Mouse (Mus musculus) stomach, embryonic 15.5 days (tissue): ENCODE results near the gene Tjp3. TPM values are rescaled to one million over a fixed set of nuclear protein-coding genes. Genes with fewer than 3 reads are reported as not detected.

Source experiments
- ATAC-seq: fragments of 200-750 bp; cut with Nextera tagmentation; 2 replicates; pipeline ENCODE4 v1.8.0; 2017; ENCODE audit warnings: low read depth, moderate number of reproducible peaks, moderate TSS enrichment; ENCODE audit not compliant: insufficient read depth, low FRiP score
- H3K27ac ChIP-seq: fragments of 300-500 bp; sonication (generic); 2 replicates; pipeline ENCODE4 v1.5.1; 2015; ENCODE audit warnings: mild to moderate bottlenecking, inconsistent platforms
- H3K27me3 ChIP-seq: fragments of 300-500 bp; sonication (generic); replicated peaks from 2 replicates; pipeline ENCODE4 v1.6.1; 2015; ENCODE audit warnings: inconsistent platforms
- H3K36me3 ChIP-seq: fragments of 300-500 bp; sonication (generic); 2 replicates; pipeline ENCODE4 v1.6.1; 2015; ENCODE audit warnings: inconsistent platforms
- H3K4me1 ChIP-seq: fragments of 300-500 bp; sonication (generic); 2 replicates; pipeline ENCODE4 v1.6.1; 2015; ENCODE audit warnings: inconsistent platforms
- H3K4me2 ChIP-seq: fragments of 300-500 bp; sonication (generic); 2 replicates; pipeline ENCODE4 v1.6.1; 2015; ENCODE audit warnings: mild to moderate bottlenecking, inconsistent platforms
- H3K4me3 ChIP-seq: fragments of 300-500 bp; sonication (generic); replicated peaks from 2 replicates; pipeline ENCODE4 v1.5.1; 2015; ENCODE audit warnings: inconsistent platforms
- H3K9ac ChIP-seq: fragments of 300-500 bp; sonication (generic); 2 replicates; pipeline ENCODE4 v1.6.1; 2015; ENCODE audit warnings: inconsistent platforms
- H3K9me3 ChIP-seq: fragments of 300-500 bp; sonication (generic); 2 replicates; pipeline ENCODE4 v1.6.1; 2016; ENCODE audit warnings: inconsistent platforms
- WGBS: fragments of 180-500 bp; shearing (Covaris S2); methylation state at CpG from one replicate; pipeline ENCODE4 v1.1.7; 2015; 5-methylcytosine and 5-hydroxymethylcytosine counted together
- polyA plus RNA-seq: library from polyadenylated mRNA; unstranded; fragments of >200 nt; fragmentation: Nextera tagmentation; extraction: Ambion mirVana; gene quantifications from 2 replicates; pipeline ENCODE4 v1.2.1, GENCODE M21; 2015

Tjp3 gene
- 32.6 and 38.7 TPM in 2 replicates for polyA plus RNA-seq

GRCm38 (mm10) chr10:81291511-81292104 lies at the start of gene Tjp3:
Tjp3 (minus strand) TSS chr10:81291581.
- Histone ChIP-seq H3K4me3 (peak within 1 kb of the TSS; percentile 35), H3K4me2 (peak within 1 kb of the TSS; percentile 91), H3K27me3 (no peaks in the 10 kb centered on the region; the same call in 1 of the 2 replicates), H3K36me3 (no peaks in the 10 kb centered on the region), H3K9ac (peak within 1 kb of the TSS; percentile 32; the same call in 1 of the 2 replicates), H3K4me1 (peaks cover 44% of the 10 kb centered on the region), H3K27ac (peak within 1 kb of the TSS; percentile 93), H3K9me3 (no peaks in the 10 kb centered on the region)
- ATAC-seq: no peak
- WGBS: 58% methylated on average over 9 of the region's 9 CpGs

- Histone ChIP-seq H3K9ac (no peak overlapping the region), H3K27me3 (peaks cover 30% of the 10 kb centered on the region), H3K27ac (no peak overlapping the region), H3K9me3 (no peaks in the 10 kb centered on the region), H3K4me1 (peaks cover 15% of the 10 kb centered on the region), H3K36me3 (no peaks in the 10 kb centered on the region), H3K4me3 (no peak overlapping the region), H3K4me2 (no peak overlapping the region)
- 43% methylated on average over 17 of the region's 17 CpGs for WGBS
- ATAC-seq: no peak
These were observed 49.4 kb upstream of the Tjp3 start for GRCm38 (mm10) chr10:81340551-81341332.

- H3K27ac ChIP-seq: peak overlapping the region; percentile 86
- H3K36me3 ChIP-seq: no peaks in the 10 kb centered on the region
- no peak overlapping the region for H3K9ac ChIP-seq
- H3K4me1 ChIP-seq: peaks cover 38% of the 10 kb centered on the region
- H3K9me3 ChIP-seq: no peaks in the 10 kb centered on the region
- H3K4me3 ChIP-seq: no peak overlapping the region
- 81% methylated on average over 4 of the region's 4 CpGs for WGBS
- H3K4me2 ChIP-seq: no peak overlapping the region
- ATAC-seq: no peak
- 0 out of 2 replicates have a peak, but pooled peaks cover 14% of the 10 kb centered on the region for H3K27me3 ChIP-seq
These were observed 45.2 kb upstream of the Tjp3 start for GRCm38 (mm10) chr10:81336558-81336957.

- H3K4me2 ChIP-seq: peak overlapping the region; percentile 40
- H3K4me3 ChIP-seq: no peak overlapping the region
- no peaks in the 10 kb centered on the region for H3K36me3 ChIP-seq
- no peak overlapping the region for H3K9ac ChIP-seq
- 34% methylated on average over 16 of the region's 19 CpGs for WGBS
- peak overlapping the region; percentile 94 for H3K27ac ChIP-seq
- no peaks in the 10 kb centered on the region for H3K9me3 ChIP-seq
- 0 out of 2 replicates have a peak, but pooled peaks cover 14% of the 10 kb centered on the region for H3K27me3 ChIP-seq
- peak; percentile 54 for ATAC-seq
- H3K4me1 ChIP-seq: peaks cover 41% of the 10 kb centered on the region
These were observed 44.3 kb upstream of the Tjp3 start for GRCm38 (mm10) chr10:81335393-81336340.

- Histone ChIP-seq H3K9me3 (no peaks in the 10 kb centered on the region), H3K36me3 (no peaks in the 10 kb centered on the region), H3K27ac (peak overlapping the region; percentile 94), H3K9ac (no peak overlapping the region), H3K4me2 (no peak overlapping the region), H3K27me3 (0 out of 2 replicates have a peak, but pooled peaks cover 14% of the 10 kb centered on the region), H3K4me3 (no peak overlapping the region), H3K4me1 (peaks cover 49% of the 10 kb centered on the region)
- ATAC-seq: no peak
- 71% methylated on average over 11 of the region's 11 CpGs for WGBS
These were observed 42.9 kb upstream of the Tjp3 start for GRCm38 (mm10) chr10:81334324-81334723.

GRCm38 (mm10) chr10:81332277-81332676 lies 40.9 kb upstream of the Tjp3 start:
- Histone ChIP-seq H3K9me3 (no peaks in the 10 kb centered on the region), H3K9ac (no peak overlapping the region), H3K27ac (no peak overlapping the region), H3K4me1 (peaks cover 65% of the 10 kb centered on the region), H3K36me3 (0 out of 2 replicates have a peak, but pooled peaks cover under 1% of the 10 kb centered on the region), H3K4me2 (no peak overlapping the region; the same call in 1 of the 2 replicates), H3K27me3 (0 out of 2 replicates have a peak, but pooled peaks cover 6% of the 10 kb centered on the region), H3K4me3 (no peak overlapping the region)
- no peak for ATAC-seq
- WGBS: 43% methylated on average over 29 of the region's 29 CpGs

GRCm38 (mm10) chr10:81330007-81330406 lies 38.6 kb upstream of the Tjp3 start:
- no peak for ATAC-seq
- H3K9ac ChIP-seq: no peak overlapping the region
- peak overlapping the region; percentile 35 for H3K4me3 ChIP-seq
- WGBS: 58% methylated on average over 4 of the region's 4 CpGs
- H3K4me2 ChIP-seq: peak overlapping the region; percentile 56
- 0 out of 2 replicates have a peak, but pooled peaks cover 5% of the 10 kb centered on the region for H3K27me3 ChIP-seq
- H3K9me3 ChIP-seq: no peaks in the 10 kb centered on the region
- peaks cover 22% of the 10 kb centered on the region for H3K36me3 ChIP-seq
- peaks cover 54% of the 10 kb centered on the region for H3K4me1 ChIP-seq
- peak overlapping the region; percentile 95 for H3K27ac ChIP-seq

- peak overlapping the region; percentile 35 for H3K4me3 ChIP-seq
- peaks cover 48% of the 10 kb centered on the region for H3K4me1 ChIP-seq
These were observed 38.0 kb upstream of the Tjp3 start for GRCm38 (mm10) chr10:81329194-81329975.

GRCm38 (mm10) chr10:81328386-81328785 lies 37.0 kb upstream of the Tjp3 start, which contains the start of gene Tbxa2r:
Tbxa2r (plus strand) TSS chr10:81328731.
- Histone ChIP-seq H3K27ac (peak within 1 kb of the TSS; percentile 95), H3K9me3 (no peaks in the 10 kb centered on the region), H3K9ac (peak within 1 kb of the TSS; percentile 38; the same call in 1 of the 2 replicates), H3K4me3 (peak within 1 kb of the TSS; percentile 35), H3K27me3 (0 out of 2 replicates have a peak, but pooled peaks cover 5% of the 10 kb centered on the region), H3K36me3 (peaks cover 38% of the 10 kb centered on the region), H3K4me2 (peak within 1 kb of the TSS; percentile 56), H3K4me1 (peaks cover 47% of the 10 kb centered on the region)
- WGBS: 15% methylated on average over 10 of the region's 10 CpGs
- peak; percentile 16; the same call in 1 of the 2 replicates for ATAC-seq

More at GRCm38 (mm10) chr10:81329194-81329975, 38.0 kb upstream of the Tjp3 start:
- Histone ChIP-seq H3K27me3 (0 out of 2 replicates have a peak, but pooled peaks cover 5% of the 10 kb centered on the region), H3K4me2 (peak overlapping the region; percentile 56), H3K9ac (peak overlapping the region; percentile 38; the same call in 1 of the 2 replicates), H3K9me3 (no peaks in the 10 kb centered on the region), H3K27ac (peak overlapping the region; percentile 95), H3K36me3 (peaks cover 28% of the 10 kb centered on the region)
- 43% methylated on average over 10 of the region's 10 CpGs for WGBS
- peak; percentile 74 for ATAC-seq

GRCm38 (mm10) chr10:81327959-81328358 lies 36.6 kb upstream of the Tjp3 start:
- peaks cover 45% of the 10 kb centered on the region for H3K4me1 ChIP-seq
- H3K27ac ChIP-seq: peak overlapping the region; percentile 95
- 19% methylated on average over 2 of the region's 2 CpGs for WGBS
- peak overlapping the region; percentile 12; the same call in 1 of the 2 replicates for H3K9ac ChIP-seq
- no peak overlapping the region for H3K4me2 ChIP-seq
- H3K9me3 ChIP-seq: no peaks in the 10 kb centered on the region
- peaks cover 42% of the 10 kb centered on the region for H3K36me3 ChIP-seq
- no peak for ATAC-seq
- 0 out of 2 replicates have a peak, but pooled peaks cover 3% of the 10 kb centered on the region for H3K27me3 ChIP-seq
- no peak overlapping the region for H3K4me3 ChIP-seq
